Mouse (Mus musculus) stomach, postnatal 0 days (tissue): ENCODE data around the gene Rap1a. TPM values are rescaled to one million over a fixed set of nuclear protein-coding genes. Genes with fewer than 3 reads are reported as not detected.
A peak's percentile ranks its signal among the peaks of the same experiment; 100 is the strongest.

ENCODE experiments used
- ATAC-seq: fragments of 200-750 bp; cut with Nextera tagmentation; 2 replicates; pipeline ENCODE4 v1.8.0; 2017; ENCODE audit not compliant: low FRiP score, low TSS enrichment
- DNase-seq: peaks from one replicate; pipeline ENCODE4 v3.0.0-alpha.2; 2016; ENCODE audit warnings: low spot score
- H3K27ac ChIP-seq: fragments of 300-500 bp; sonication (generic); replicated peaks from 2 replicates; pipeline ENCODE4 v1.5.1; 2014; ENCODE audit warnings: mild to moderate bottlenecking, control low read depth
- H3K27me3 ChIP-seq: fragments of 300-500 bp; sonication (generic); 2 replicates; pipeline ENCODE4 v1.6.1; 2014; ENCODE audit warnings: low read length; ENCODE audit not compliant: control insufficient read depth, insufficient read depth
- H3K36me3 ChIP-seq: fragments of 300-500 bp; sonication (generic); 2 replicates; pipeline ENCODE4 v1.6.1; 2014; ENCODE audit warnings: low read length, mixed read lengths; ENCODE audit not compliant: control insufficient read depth, insufficient read depth
- H3K4me1 ChIP-seq: fragments of 300-500 bp; sonication (generic); replicated peaks from 2 replicates; pipeline ENCODE4 v1.6.1; 2014; ENCODE audit warnings: antibody characterized with exemption; ENCODE audit not compliant: control insufficient read depth, insufficient read depth
- H3K4me2 ChIP-seq: fragments of 300-500 bp; sonication (generic); replicated peaks from 2 replicates; pipeline ENCODE4 v1.6.1; 2014; ENCODE audit warnings: low read depth, mild to moderate bottlenecking, control low read depth, moderate library complexity
- H3K4me3 ChIP-seq: fragments of 300-500 bp; sonication (generic); 2 replicates; pipeline ENCODE4 v1.5.1; 2014; ENCODE audit warnings: low read depth, low read length, control low read depth
- H3K9ac ChIP-seq: fragments of 300-500 bp; sonication (generic); 2 replicates; pipeline ENCODE4 v1.6.1; 2014; ENCODE audit warnings: mild to moderate bottlenecking, low read length, control low read depth, mixed read lengths
- H3K9me3 ChIP-seq: fragments of 300-500 bp; sonication (generic); 2 replicates; pipeline ENCODE4 v1.6.1; 2016; ENCODE audit warnings: low read length; ENCODE audit not compliant: control insufficient read depth
- CTCF ChIP-seq: IDR thresholded peaks from 2 replicates; pipeline ENCODE4 v1.5.1; 2016; ENCODE audit warnings: antibody characterized with exemption, low read depth, mild to moderate bottlenecking, moderate library complexity
- EP300 ChIP-seq: optimal IDR thresholded peaks from 2 replicates; pipeline ENCODE3; 2016; ENCODE audit warnings: antibody characterized with exemption
- WGBS: fragments of 180-500 bp; shearing (Covaris S2); extraction: QIAGEN DNeasy Blood & Tissue Kit; methylation state at CpG from one replicate; pipeline ENCODE4 v1.1.7; 2014; 5-methylcytosine and 5-hydroxymethylcytosine counted together
- polyA plus RNA-seq: library from polyadenylated mRNA; unstranded; fragments of >200 nt; fragmentation: Nextera tagmentation; extraction: Ambion mirVana; gene quantifications from 2 replicates; pipeline ENCODE4 v1.2.1, GENCODE M21; 2015

Rap1a gene
- polyA plus RNA-seq, 1 experiment from 2014 or later: 119 TPM

GRCm38 (mm10) chr3:105710246-105710645 is 90.9 kb downstream of the Rap1a start:
- Histone ChIP-seq H3K27ac (no peak overlapping the region; the same call in 1 of the 2 replicates), H3K4me1 (peaks cover 2% of the 10 kb centered on the region), H3K27me3 (no peaks in the 10 kb centered on the region), H3K9me3 (no peaks in the 10 kb centered on the region), H3K36me3 (no peaks in the 10 kb centered on the region), H3K9ac (no peak overlapping the region), H3K4me3 (no peak overlapping the region), H3K4me2 (no peak overlapping the region)
- no peak for DNase-seq
- 39% methylated on average over 6 of the region's 6 CpGs for WGBS
- ATAC-seq: no peak
- no peak for TF ChIP-seq CTCF
- TF ChIP-seq EP300: no peak

GRCm38 (mm10) chr3:105707590-105707989 is 93.5 kb downstream of the Rap1a start:
- Histone ChIP-seq H3K4me3 (no peak overlapping the region), H3K9ac (no peak overlapping the region), H3K36me3 (no peaks in the 10 kb centered on the region), H3K27me3 (no peaks in the 10 kb centered on the region), H3K4me2 (no peak overlapping the region), H3K27ac (no peak overlapping the region), H3K9me3 (no peaks in the 10 kb centered on the region), H3K4me1 (peaks cover 2% of the 10 kb centered on the region)
- no peak for ATAC-seq
- TF ChIP-seq CTCF (no peak), EP300 (no peak)
- WGBS: 41% methylated on average over 7 of the region's 7 CpGs
- DNase-seq: no peak

GRCm38 (mm10) chr3:105706366-105707020 is 94.6 kb downstream of the Rap1a start:
- peak overlapping the region; percentile 64; the same call in 1 of the 2 replicates for H3K9ac ChIP-seq
- ATAC-seq: no peak
- H3K27ac ChIP-seq: no peak overlapping the region
- no peak for TF ChIP-seq EP300
- no peak for TF ChIP-seq CTCF
- peaks cover 2% of the 10 kb centered on the region for H3K4me1 ChIP-seq
- H3K9me3 ChIP-seq: no peaks in the 10 kb centered on the region
- peak overlapping the region; percentile 90 for H3K4me2 ChIP-seq
- no peaks in the 10 kb centered on the region for H3K36me3 ChIP-seq
- no peaks in the 10 kb centered on the region for H3K27me3 ChIP-seq
- H3K4me3 ChIP-seq: peak overlapping the region; percentile 61
- WGBS: 44% methylated on average over 4 of the region's 4 CpGs
- no peak for DNase-seq

- peak overlapping the region; percentile 64 for H3K9ac ChIP-seq
- H3K4me2 ChIP-seq: peak overlapping the region; percentile 90
- H3K36me3 ChIP-seq: no peaks in the 10 kb centered on the region
- no peaks in the 10 kb centered on the region for H3K27me3 ChIP-seq
- 34% methylated on average over 3 of the region's 3 CpGs for WGBS
- no peaks in the 10 kb centered on the region for H3K9me3 ChIP-seq
- H3K27ac ChIP-seq: peak overlapping the region; percentile 25; the same call in 1 of the 2 replicates
- DNase-seq (no peak), ATAC-seq (no peak)
- TF ChIP-seq CTCF (no peak), EP300 (no peak)
- H3K4me3 ChIP-seq: peak overlapping the region; percentile 61
- peaks cover 2% of the 10 kb centered on the region for H3K4me1 ChIP-seq
These were observed 95.6 kb downstream of the Rap1a start for GRCm38 (mm10) chr3:105705561-105705960.

- H3K27ac ChIP-seq: peak overlapping the region; percentile 71
- peak overlapping the region; percentile 90 for H3K4me2 ChIP-seq
- WGBS: 1% methylated on average over 28 of the region's 28 CpGs
- no peaks in the 10 kb centered on the region for H3K27me3 ChIP-seq
- no peaks in the 10 kb centered on the region for H3K36me3 ChIP-seq
- ATAC-seq (peak; percentile 68), DNase-seq (peak; percentile 71)
- H3K9ac ChIP-seq: peak overlapping the region; percentile 64
- no peak for TF ChIP-seq CTCF
- TF ChIP-seq EP300: no peak
- peaks cover under 1% of the 10 kb centered on the region for H3K4me1 ChIP-seq
- H3K4me3 ChIP-seq: peak overlapping the region; percentile 61
- no peaks in the 10 kb centered on the region for H3K9me3 ChIP-seq
These were observed 96.0 kb downstream of the Rap1a start for GRCm38 (mm10) chr3:105705061-105705549.
